Mouse (Mus musculus): Measurements from ENCODE around the gene Fam174a.

DNA sequence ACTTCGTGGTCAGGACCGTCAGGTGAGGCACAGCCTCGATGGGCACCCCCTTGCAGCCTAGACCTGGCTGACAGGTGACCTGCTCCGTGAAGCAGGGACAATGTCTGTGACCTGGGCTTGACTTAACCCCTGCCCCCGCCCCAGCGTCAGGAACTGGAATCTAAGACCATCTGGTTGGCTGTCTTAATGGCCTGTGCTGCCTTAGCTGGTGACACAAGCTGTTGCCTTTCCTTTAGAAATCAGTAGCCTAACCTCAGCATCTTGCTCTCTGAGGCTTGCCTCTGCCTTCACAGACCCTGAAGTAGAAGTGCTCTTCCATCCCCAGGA is 769 bp downstream of the Fam174a start:
- TF ChIP-seq JUND (conservative IDR thresholded peaks at IDR 0.05; ENCODE audit: low read depth, low read length), result no peak
- no peak for TF ChIP-seq USF1 (IDR thresholded peaks at IDR 0.05; ENCODE audit: low read depth, low read length)
- no peak for TF ChIP-seq EP300 (IDR thresholded peaks at IDR 0.05; ENCODE audit: low read length)
- no peak for TF ChIP-seq ELF1 (IDR thresholded peaks at IDR 0.05; ENCODE audit: low read depth, low read length)
- no peak for TF ChIP-seq CTCF (conservative IDR thresholded peaks at IDR 0.05 in 1 of 2, IDR thresholded peaks at IDR 0.05 in 1 of 2; ENCODE audit: low read depth in 2 of 2, low read length in 2 of 2)
- no peak for TF ChIP-seq ZNF384 (IDR thresholded peaks at IDR 0.05; ENCODE audit: low read depth, low read length)
- no peak for TF ChIP-seq POLR2A (IDR thresholded peaks at IDR 0.05; ENCODE audit: low read depth, low read length)
- TF ChIP-seq JUN (IDR thresholded peaks at IDR 0.05; ENCODE audit: insufficient read depth, low read depth, low read length), result no peak
- TF ChIP-seq ZKSCAN1 (IDR thresholded peaks at IDR 0.05; ENCODE audit: borderline replicate concordance, low read depth, low read length), result no peak
- no peak for TF ChIP-seq MYC (IDR thresholded peaks at IDR 0.05; ENCODE audit: low read depth, low read length)
- TF ChIP-seq MAX (IDR thresholded peaks at IDR 0.05; ENCODE audit: low read length), result no peak
- no peak for TF ChIP-seq ETS1 (conservative IDR thresholded peaks at IDR 0.05; ENCODE audit: low read depth, low read length)

All from CH12.LX (cell line).